Mouse (Mus musculus) kidney, postnatal 10 days (tissue): Measurements from ENCODE around the gene Clcn7.

ENCODE experiments used
- DNase-seq: peaks from one replicate; pipeline ENCODE4 v3.0.0; 2021; ENCODE audit warnings: mixed read lengths

The Clcn7 gene

DNA sequence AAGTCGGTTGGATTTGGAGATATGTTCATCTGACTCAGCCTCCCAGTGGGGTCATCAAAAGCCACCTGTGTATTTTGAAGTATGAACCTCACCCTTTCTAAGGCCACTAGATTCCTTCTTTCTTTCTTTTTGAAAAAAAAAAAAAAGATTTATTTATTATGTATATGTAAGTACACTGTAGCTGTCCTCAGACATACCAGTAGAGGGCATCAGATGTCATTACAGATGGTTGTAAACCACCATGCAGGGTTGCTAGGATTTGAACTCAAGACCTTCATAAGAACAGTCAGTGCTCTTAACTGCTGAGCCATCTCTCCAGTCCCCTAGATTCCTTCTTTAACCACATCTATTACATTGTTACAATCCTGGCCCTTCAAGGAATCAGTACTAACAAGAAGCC lies 3.1 kb upstream of the Clcn7 start:
- DNase-seq, result no peak

DNA sequence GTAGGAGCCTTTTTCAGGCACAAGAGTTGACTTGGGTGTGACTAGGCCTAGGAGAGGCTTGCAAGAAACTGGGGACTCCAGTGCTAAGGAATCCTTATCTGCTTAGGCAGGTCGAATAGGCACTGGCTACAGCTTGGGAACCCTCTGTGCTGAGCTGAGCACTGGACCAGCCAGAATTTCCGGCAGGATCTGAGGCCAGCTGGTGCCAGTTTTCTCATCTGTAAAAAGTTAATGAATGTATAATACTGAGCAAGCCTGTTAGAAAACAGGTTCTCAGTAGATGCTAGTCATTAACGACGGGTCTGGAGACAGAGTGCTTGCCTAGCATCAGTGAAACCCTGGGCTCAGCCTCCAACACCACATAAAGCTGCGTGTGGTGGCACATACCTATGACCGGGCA lies 2.4 kb downstream of the Clcn7 start:
- DNase-seq, result no peak

DNA sequence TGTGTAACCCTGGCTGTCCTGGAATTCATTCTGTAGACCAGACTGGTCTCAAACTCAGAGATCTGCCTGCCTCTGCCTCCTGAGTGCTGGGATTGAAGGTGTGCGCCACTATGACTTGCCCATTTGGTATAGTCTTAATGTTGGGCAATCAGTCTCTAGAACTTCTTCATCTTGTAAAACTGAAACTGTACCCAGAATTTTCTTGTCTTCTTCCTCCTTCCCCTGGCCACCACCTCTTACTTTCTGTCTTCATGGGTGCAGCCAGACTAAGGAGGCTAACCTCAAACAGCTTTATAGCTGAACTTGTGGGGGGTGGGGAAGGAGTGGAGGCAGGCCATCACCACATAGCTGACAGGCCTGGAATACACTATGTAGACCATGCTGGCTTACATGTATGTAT lies 5.6 kb downstream of the Clcn7 start:
- no peak for DNase-seq

DNA sequence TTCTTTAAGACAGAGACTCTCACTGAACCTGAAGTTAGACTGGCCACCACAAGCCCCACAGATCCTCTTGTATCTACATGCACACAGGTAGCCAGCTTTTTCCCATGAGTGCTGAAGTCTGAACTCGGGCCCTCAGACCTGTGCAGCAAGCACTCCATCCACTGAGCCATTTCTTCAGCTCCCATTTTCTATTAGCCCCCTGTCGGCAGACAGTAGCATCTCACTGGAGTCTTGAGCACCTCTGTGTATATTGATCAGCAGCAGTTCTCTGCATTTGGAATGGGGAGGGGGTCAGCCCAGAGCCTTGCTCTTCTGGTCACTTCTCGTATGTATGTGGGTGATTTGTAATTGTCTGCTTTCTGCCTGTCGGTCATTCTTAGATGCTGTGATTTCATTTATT lies 6.8 kb downstream of the Clcn7 start:
- DNase-seq, result no peak

DNA sequence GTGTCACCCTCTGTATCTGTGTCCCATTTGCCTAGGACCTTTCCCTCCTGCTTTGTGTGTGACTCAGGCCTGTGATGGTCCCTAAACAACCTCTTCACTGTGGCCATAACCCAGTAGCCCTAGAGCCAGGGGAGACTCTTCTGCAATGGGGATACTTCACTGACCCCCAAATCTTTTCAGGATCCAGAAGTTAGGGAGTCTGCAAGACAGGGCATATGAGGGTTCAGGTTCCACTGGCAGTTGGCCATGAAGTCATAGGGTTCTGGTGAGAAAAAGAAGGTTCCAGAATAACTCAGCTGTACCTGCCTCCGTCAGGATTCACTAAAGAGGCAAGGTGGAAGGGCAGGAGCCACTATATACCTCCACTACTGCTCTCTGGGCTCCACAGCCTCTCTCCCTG lies 29.0 kb downstream of the Clcn7 start, which contains the start of gene Ccdc154:
Ccdc154 (plus strand) TSS at position 301 of the 400 bp plus-strand sequence.
- no peak for DNase-seq

DNA sequence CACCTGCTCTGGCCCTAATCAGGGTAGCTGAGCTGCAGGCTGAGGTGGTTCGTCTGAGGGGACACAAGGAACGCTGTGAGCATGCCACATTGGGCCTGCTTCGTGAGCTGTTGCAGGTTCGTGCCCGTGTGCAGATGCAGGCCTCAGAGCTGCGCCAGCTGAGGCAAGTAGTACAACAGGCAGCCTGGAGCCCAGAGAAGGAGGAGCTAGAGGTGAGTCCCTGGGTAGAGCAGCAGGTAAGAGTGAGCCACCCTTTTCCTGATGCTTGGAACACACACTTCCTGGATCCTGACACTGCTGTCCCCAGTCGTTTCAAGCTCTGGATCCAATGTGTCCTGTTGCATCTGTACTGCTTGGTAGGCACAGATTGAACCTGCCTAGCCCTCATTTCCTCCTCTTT lies 30.2 kb downstream of the Clcn7 start:
- DNase-seq, result no peak

DNA sequence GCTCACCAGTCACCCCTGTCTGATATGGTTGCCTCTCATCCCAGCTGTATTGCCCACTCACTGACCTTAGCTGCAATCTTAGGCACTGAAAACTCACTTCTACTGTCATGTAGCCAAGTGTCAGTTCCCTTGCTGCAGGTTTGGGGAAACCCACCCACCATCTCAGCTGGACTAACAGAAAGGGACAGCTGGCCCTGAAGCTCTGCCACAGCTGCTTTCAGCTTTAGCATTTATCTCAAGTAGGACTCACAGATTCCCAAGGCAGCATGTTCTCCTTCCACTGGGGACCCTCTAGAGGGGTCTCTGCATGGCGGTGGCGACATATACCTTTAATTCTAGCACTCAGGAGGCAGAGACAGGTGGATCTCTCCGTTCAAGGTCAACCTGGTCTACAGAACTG lies 31.6 kb downstream of the Clcn7 start:
- DNase-seq, result no peak

DNA sequence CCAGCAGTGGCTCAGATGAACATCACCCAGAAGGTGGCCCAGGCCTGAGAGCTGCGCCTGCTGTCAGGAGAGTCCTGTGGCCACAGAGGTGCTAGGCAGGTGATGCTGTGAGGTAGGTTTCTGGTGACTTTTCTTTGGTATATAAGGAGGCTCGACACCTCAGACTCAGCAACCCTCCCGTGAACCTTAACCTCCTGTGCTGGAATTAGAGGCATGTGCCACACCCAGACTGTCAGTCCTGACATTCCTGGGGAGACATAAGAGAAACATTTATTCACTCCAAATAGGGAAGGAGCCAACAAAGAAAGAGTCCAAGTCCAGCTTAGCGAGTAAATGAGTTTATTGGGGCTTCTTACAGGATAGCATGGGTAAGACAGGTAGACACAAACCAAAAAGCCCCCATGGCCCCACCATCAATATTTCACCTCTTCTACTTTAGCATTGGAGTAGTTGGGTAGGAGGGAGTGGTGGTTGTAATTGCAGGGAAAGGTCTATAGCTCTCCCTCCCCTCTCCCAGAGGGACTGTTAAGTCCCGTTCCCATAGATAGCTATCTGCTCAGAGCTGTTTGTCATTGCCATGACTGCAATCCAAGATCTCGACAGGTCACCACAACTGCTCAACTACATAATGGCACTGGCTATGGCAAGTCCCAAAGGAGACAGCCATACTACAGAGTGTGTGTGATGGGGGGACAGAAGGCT lies 32.9 kb downstream of the Clcn7 start:
- DNase-seq, result no peak

DNA sequence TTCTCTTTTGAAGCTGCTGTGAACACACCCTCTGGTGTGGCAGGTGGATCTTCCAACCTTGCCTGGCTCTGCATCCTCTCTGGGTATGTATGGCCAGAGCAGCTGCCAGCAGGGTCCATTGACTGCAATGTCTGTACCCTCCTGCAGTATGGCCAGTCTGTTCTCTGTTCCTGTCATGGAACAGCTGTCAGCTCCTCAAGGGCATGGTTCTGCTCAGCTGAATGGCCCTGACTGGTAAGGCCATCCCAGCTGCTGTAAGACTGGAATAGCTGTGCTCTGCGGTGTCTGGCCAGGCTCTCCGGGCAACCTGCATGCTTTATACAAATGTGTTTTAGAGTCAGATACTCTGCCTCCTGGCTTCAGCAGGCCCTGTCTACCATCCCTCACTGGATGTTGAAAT lies 36.5 kb downstream of the Clcn7 start:
- DNase-seq, result no peak

DNA sequence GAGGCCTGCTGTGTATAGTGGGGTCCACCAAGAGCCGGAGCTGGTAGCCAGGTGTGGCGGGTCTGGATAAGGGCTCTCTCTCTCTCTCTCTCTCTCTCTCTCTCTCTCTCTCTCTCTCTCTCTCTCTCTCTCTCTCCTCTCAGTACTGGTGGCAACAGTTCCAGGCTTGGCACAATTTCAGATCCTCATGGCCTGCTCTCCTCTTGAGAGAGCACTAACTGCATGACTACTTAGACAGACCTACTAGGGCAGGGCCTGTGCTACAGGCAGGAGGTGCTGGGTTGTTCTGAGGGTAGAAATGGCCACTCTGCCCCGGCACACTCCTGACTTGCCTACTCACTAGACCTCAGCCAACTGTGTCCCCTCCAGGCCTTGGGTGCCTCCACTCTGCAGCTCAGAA lies 39.4 kb downstream of the Clcn7 start:
- DNase-seq, result no peak

DNA sequence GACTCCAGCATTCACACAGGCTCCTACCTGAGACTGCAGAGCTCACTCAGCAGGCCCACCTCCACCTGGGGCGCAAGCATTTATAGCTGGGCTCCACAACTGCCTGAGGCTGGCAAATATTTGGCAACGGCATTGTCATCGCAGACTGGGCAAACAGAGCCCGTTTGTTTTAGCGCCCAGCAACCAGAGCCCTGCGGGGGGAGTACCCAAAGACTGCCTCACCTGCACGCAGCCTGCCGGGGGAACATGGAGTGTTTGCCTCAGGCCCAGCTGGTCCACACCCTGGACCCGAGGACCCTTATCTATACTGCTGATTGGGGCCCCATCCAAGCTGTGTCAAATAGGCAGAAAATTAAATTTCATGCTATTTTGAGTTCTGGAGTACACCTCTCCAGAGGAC lies 42.2 kb downstream of the Clcn7 start, which contains the start of gene Gm38655:
Gm38655 (minus strand) TSS at position 61 of the 400 bp plus-strand sequence.
- no peak for DNase-seq

DNA sequence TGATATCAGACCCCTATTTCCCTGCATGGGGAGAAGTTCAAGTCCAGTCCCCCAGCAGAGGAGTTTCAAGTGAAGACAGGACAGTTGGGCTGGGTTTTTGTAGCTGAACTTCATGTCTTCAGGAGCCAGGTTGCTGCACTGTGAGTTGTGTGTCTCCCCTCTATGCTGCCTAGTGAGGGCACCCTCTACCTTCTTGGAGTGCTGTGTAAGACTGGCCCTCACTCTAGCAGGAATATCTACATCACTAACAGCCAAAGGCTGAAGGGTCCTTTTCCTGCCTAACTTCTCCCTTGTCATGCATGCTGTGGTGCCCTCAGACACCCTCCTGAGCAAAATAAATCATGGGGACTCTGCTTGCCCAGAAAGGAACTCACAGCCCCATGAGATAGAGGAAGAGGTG lies 50.0 kb downstream of the Clcn7 start:
- no peak for DNase-seq

DNA sequence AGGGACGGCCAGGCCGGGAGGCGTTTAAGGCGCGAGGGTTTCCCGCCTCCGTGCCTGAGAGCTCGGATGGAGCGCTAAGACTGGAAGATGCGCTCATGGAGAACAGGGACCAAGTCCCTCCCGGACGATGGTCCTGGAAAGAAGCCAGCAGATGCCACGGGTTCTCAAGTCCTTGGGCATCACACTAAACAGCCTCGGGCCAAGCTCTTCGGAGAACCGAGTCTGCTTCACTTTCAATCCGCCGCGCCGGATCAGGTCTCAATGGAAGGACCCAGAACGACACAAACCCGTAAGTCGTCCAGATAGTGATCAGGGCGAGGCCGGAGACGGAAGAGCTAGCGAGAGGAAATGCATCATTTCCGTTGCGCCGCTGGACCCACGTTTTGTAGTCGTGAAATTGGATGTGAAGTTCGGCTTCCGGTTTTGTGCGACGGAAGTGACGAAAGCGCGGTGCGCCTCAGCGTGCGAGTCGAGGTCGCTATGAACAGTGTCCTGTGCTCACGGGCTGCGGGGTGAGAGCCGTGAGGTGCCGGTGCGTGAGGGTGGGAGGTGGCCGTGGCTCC lies 51.0 kb downstream of the Clcn7 start, which contains the start of gene BC003965:
BC003965 (plus strand) TSS at position 426 of the 563 bp plus-strand sequence.
- DNase-seq, result peak; percentile 99

DNA sequence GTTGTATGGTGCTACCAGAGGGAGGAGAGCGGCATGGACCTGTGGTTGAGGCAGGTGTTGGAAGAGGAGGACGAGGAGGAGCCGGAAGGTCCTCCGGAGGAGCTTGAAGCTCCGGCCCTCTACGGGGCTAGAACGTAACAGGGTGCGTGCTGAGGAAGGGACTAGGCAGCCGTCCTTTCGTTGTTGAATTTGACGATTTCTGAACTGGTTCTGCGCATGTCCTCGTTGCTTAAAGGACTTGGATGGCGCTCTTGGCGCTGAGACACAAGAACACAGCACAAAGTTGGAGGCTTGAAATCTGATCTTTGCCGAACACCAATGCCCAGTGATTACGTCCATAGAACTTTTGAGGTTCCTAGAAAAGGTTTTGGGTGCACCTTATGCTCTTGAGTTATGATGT lies 51.8 kb downstream of the Clcn7 start:
- no peak for DNase-seq

DNA sequence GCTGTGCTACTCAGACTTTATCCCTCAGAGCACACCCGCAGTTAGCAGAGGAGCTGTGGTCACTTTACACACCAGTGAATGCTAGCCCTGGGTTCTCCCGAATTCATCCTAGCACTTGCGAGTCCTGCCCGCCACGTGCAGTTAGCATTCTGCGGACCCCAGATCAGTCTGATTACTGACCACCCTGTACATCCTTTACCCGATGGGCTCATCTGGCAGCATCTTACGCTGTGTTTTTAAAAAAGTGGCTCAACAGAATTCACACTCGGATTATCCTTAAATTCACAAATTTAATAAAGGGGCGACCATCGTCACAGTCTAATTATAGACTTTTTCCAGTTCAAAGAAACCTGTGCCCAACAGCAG lies 54.6 kb downstream of the Clcn7 start:
- DNase-seq, result no peak

DNA sequence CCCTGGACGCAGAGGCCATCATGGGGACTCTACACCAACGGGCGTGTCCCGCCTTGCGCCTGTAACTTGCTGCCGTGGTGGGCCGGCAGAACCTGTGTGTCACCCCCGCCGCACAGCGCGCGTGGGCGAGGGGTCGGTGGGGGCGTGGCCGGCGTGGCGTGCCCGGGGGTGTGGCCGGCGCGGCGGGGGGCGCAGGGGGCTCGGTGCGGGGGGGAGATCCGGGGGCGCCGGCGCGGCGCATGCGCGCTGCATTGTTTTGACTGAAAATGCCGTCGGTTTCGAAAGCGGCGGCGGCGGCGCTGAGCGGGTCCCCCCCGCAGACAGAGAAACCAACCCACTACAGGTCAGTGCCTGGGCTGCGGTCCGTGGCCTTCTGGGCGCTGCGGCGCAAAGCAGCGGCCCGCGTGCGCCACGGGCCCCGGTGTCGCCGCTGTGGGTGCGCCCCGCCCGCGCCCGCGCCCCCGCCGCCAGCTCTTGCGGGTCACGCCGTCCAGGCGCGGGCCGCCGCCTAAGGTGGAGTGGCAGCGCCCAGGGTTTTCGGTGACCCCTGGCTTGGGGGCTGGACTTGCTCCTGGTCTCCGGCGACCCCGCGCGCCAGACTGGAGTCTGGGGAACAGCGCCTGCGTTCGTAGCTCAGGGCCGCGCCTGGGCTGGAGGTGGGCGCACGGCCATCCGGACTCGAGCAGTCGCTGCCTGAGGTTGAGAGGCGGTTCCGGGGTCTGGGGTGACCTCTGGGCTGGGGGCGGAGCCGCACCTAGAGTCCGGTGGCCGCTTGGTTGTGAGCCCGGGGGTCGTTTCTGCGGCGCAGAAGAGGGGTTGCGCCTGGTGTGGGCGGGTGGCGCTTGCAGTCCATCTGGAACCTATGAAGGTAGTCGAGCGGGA lies 55.2 kb downstream of the Clcn7 start, which contains the start of gene Unkl:
Unkl (plus strand) TSS at position 248 of the 882 bp plus-strand sequence.
- peak; percentile 89 for DNase-seq

DNA sequence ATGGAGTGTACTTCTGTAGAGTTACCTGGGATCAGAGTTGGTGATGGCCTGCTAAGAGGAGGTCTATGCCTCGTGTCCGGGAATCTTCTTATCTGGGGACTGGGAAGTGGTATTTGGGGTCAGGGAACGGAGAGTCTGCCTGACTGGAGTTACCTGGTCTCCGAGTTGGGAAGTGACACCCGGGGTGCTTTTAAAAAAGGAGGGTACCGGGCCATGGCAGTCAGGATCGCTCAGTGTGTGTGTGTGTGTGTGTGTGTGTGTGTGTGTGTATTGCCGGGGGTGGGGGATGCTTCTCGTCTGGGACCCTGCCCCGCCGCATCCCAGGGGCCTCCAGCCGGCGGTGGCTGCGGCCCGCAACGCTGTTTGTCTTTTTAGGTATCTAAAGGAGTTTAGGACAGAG lies 55.9 kb downstream of the Clcn7 start:
- DNase-seq, result no peak

DNA sequence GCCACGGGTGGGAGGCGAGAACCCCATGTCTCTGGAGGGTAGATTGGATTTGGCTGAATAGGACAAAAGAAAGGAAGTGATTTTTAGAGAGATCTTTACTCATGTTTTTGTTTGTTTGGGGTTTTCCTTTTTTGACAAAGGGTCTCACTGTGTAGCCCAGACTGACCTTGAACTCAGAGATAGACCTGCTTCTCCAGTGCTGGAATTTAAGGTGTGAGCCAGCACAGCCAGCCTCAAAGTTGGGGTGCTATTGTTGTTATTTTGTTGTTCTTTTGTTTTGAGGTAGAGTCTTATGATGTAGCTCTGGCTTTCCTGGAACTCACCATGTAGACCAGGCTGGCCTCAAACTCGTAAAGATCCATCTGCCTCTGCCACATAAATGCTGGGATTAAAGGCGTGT lies 69.2 kb downstream of the Clcn7 start:
- DNase-seq, result no peak

DNA sequence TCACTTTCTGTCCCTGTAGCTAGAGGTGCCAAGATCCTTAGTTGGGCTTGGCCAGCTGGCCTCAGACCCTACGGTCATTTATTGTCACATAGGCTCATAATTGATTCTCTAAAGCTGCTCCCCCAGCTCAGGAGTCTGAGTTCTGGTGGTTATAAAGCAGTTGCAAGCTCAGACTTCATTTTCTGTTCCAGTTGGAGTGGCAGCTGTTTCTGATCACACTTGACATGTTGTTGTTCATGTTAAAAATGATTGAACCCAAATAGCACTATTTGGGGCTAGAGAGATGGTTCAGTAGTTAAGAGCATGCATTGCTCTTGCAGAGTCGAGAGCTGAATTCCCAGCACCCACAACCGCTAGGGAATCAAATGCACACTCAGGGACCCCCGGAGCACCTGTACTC lies 76.8 kb downstream of the Clcn7 start:
- DNase-seq, result peak; percentile 31

DNA sequence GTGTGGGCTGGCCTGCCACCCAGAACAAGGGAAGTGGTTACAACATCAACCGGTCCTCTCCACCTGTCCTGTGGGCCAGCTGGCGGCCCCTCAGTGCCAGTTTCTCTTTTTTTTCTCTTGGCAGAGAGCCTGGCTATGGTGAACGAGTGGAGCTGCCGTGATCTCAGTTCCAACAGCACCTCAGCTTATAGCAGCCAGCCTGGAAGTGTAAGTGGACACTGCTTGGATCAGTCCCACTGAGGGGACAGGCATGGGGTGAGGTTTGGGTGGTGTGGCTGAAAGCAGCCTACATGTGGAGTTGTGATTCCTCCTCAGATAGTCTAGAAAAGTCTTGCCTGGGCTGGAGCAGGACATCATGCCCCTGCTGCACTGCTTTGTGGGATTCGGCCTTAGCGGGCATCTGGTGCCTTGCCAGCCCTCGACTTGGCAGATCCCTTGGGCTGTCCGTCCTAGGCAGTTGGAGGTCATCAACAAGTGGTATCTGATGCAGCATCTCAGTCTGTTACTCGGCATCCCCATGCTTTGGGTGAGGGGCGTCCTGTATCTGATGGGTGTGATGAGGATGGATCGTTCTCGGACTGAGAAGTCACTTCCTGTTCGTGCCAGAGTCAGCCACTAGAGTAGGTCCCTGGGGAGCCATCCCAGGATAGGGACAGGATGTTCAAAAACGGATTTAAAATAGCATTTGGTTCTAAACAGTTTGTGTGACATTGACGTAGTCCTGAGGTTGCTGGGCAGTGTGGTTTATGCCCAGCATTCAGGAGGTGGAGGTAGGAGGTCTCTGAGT lies 77.7 kb downstream of the Clcn7 start:
- DNase-seq, result peak; percentile 60

DNA sequence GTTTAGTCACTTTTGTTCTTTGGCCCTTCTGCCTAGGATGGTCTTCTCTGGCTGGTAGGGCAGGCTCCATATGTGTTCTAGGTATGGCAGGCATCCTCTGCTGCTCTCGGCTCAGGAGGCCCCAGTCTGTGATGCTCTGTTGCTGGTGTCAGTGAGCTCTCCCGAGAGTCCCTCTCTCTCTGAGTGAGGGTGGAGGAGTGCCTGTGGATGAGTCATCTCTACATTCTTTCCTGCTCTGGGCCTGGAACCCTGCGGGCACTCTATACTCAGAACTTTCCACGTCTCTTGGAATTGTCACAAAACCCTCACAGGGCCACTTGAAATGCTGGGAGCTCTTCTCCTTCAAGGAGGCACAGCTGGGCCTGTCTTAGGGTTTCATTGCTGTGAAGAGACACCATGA lies 78.5 kb downstream of the Clcn7 start:
- DNase-seq, result no peak
